In genomic region chr9:121285341-121286324, GRCm38 (mm10) we compare ENCODE assay signal across 8 mouse cellular contexts. TPM values are rescaled to one million over a fixed set of nuclear protein-coding genes. Genes with fewer than 3 reads are reported as not detected.
DNase-seq lines count a peak whose midpoint lies in the region; ATAC-seq and TF ChIP-seq lines count a peak whose summit lies in the region.

No protein-coding gene starts in this region.

- H3K4me1 ChIP-seq in forebrain, embryonic 11.5 days (replicated peaks; ENCODE audit: control insufficient read depth, insufficient read depth, low read length) = peaks cover 3% of the 10 kb centered on the region; the same call in 1 of the 2 replicates
- H3K4me1 ChIP-seq in small intestine, adult 2 months (ENCODE audit: control insufficient read depth, insufficient read depth, insufficient read length, low read length) = peaks cover 2% of the 10 kb centered on the region; the same call in 1 of the 2 replicates

- intact Hi-C loops in heart, postnatal 36 days (cut with DNase I) = loop anchor here (5.0 kb wide), 1 partner anchor 157 kb away; no protein-coding TSS in a partner anchor

- DNase-seq in frontal cortex, postnatal 36 days (ENCODE audit: low spot score in 2 of 2) = peak; percentile 55 to 64
- no peak for DNase-seq in frontal cortex, postnatal 25 days (ENCODE audit: low spot score in 2 of 2)
- peak; percentile 31 to 39 for DNase-seq in adrenal gland, postnatal 4 days (ENCODE audit: low spot score in 2 of 2)
- peak; percentile 73 for DNase-seq in forebrain, embryonic 11.5 days (ENCODE audit: low spot score)
- DNase-seq in heart, postnatal 36 days = peak; percentile 80 to 81
- DNase-seq in layer of hippocampus, postnatal 14 days (ENCODE audit: low spot score in 2 of 2) = peak; percentile 53 to 65

- WGBS in forebrain, embryonic 11.5 days = 24% methylated on average over 29 of the region's 29 CpGs
- 18% methylated on average over 29 of the region's 29 CpGs for WGBS in small intestine, adult 2 months

- peak overlapping the region; percentile 53 for H3K9ac ChIP-seq in forebrain, embryonic 11.5 days (ENCODE audit: low read length)

- H3K27ac ChIP-seq in forebrain, embryonic 11.5 days (ENCODE audit: low read depth, low read length) = no peak overlapping the region
- no peak overlapping the region for H3K27ac ChIP-seq in small intestine, adult 2 months (ENCODE audit: insufficient read depth, low read depth, low read length)

- peaks cover 2% of the 10 kb centered on the region; the same call in 1 of the 2 replicates for H3K9me3 ChIP-seq in forebrain, embryonic 11.5 days (ENCODE audit: control insufficient read depth, low read length)

- peak overlapping the region; percentile 57 for H3K4me2 ChIP-seq in forebrain, embryonic 11.5 days (ENCODE audit: low read depth, low read length, severe bottlenecking)

- no peak for TF ChIP-seq CTCF in small intestine, adult 2 months (IDR thresholded peaks at IDR 0.05; ENCODE audit: extremely low read depth, insufficient read length, insufficient replicate concordance, low read depth, low read length)

- TF ChIP-seq POLR2A in small intestine, adult 2 months (IDR thresholded peaks at IDR 0.05; ENCODE audit: low read depth, low read length) = peak; percentile 12; the same call in 1 of the 2 replicates

- ATAC-seq in forebrain, embryonic 11.5 days (replicated peaks; ENCODE audit: low FRiP score) = peak; percentile 89
- peak; percentile 85 for ATAC-seq in megakaryocyte progenitor cell, adult 5-6 weeks (replicated peaks; ENCODE audit: poor library complexity)

- H3K36me3 ChIP-seq in forebrain, embryonic 11.5 days (ENCODE audit: control insufficient read depth, insufficient read depth, low read length) = no peaks in the 10 kb centered on the region; the same call in 1 of the 2 replicates
- H3K36me3 ChIP-seq in small intestine, adult 2 months (ENCODE audit: control insufficient read depth, insufficient read depth, low read length) = no peaks in the 10 kb centered on the region

- H3K4me3 ChIP-seq in forebrain, embryonic 11.5 days (ENCODE audit: low read depth, low read length) = peak overlapping the region; percentile 41
- peak overlapping the region; percentile 59 for H3K4me3 ChIP-seq in small intestine, adult 2 months (ENCODE audit: low read depth, low read length)

- H3K27me3 ChIP-seq in forebrain, embryonic 11.5 days (ENCODE audit: control insufficient read depth, insufficient read depth, low read length) = no peaks in the 10 kb centered on the region
- H3K27me3 ChIP-seq in small intestine, adult 2 months (ENCODE audit: control insufficient read depth, insufficient read depth, low read length) = no peaks in the 10 kb centered on the region

RNA-seq across cellular contexts. Expression of gene Ulk4, which starts 8.6 kb away (rescaled TPM):
- 1 to 10 TPM; 5.3 to 5.7 TPM for total RNA-seq in adrenal gland, postnatal 4 days (2021)
- 144 and 163 TPM in 2 replicates for polyA plus RNA-seq in forebrain, embryonic 11.5 days (2014; fragmentation: Nextera tagmentation; extraction: Ambion mirVana)
- under 1 TPM; 0.17 to 0.46 TPM for total RNA-seq in heart, postnatal 36 days (2021)
- 1 to 10 TPM; 8.2 to 9.4 TPM for total RNA-seq in layer of hippocampus, postnatal 14 days (2021)
- total RNA-seq in megakaryocyte progenitor cell, adult 5-6 weeks (2015) = 0.25 and 0.68 TPM in 2 replicates
- 2.8 and 4.7 TPM in 2 replicates for total RNA-seq in megakaryocyte progenitor cell, adult 5-6 weeks (2017)
- polyA plus RNA-seq in small intestine, adult 2 months (2012; rRNA removed) = 0.51 and 0.65 TPM in 2 replicates

RNA-seq across cellular contexts. Expression of gene Trak1, which starts 11.7 kb away (rescaled TPM):
- total RNA-seq in adrenal gland, postnatal 4 days (2021) = 10 to 100 TPM; 76.0 to 83.4 TPM
- polyA plus RNA-seq in forebrain, embryonic 11.5 days (2014; fragmentation: Nextera tagmentation; extraction: Ambion mirVana) = 33.5 and 36.4 TPM in 2 replicates
- 100 to 1,000 TPM; 305 to 315 TPM for total RNA-seq in heart, postnatal 36 days (2021)
- total RNA-seq in layer of hippocampus, postnatal 14 days (2021) = 100 to 1,000 TPM; 230 to 235 TPM
- total RNA-seq in megakaryocyte progenitor cell, adult 5-6 weeks (2015) = 30.2 and 33.4 TPM in 2 replicates
- 21.0 and 24.0 TPM in 2 replicates for total RNA-seq in megakaryocyte progenitor cell, adult 5-6 weeks (2017)
- polyA plus RNA-seq in small intestine, adult 2 months (2012; rRNA removed) = 55.4 and 99.8 TPM in 2 replicates

Comparison
In these comparisons a context has a peak if more than half of its experiments do, and no peak if none do; other contexts are left out.
1. DNase-seq: peak in frontal cortex, postnatal 36 days (2 of 2), adrenal gland, postnatal 4 days (2 of 2), forebrain, embryonic 11.5 days (single experiment), heart, postnatal 36 days (2 of 2) and layer of hippocampus, postnatal 14 days (2 of 2); none in frontal cortex, postnatal 25 days (0 of 2).